Mouse (Mus musculus) intestine, embryonic 14.5 days (tissue): ENCODE measurements at regions not wholly inside any gene's neighbourhood (a gene's known extent, or its start where the extent isn't known, plus 50 kb on each side); places are given as distances from the start of the nearest gene placed in this dataset.
"Not testable (repeated sequence)": the region's sequence is repeated elsewhere in the genome, so short reads cannot be mapped to it uniquely, and the experiment has no call there.

Experiments
- ATAC-seq: fragments of 200-750 bp; cut with Nextera tagmentation; replicated peaks from 2 replicates; pipeline ENCODE4 v1.8.0; 2017; ENCODE audit warnings: low read depth, moderate number of reproducible peaks, moderate TSS enrichment, moderate library complexity; ENCODE audit not compliant: low FRiP score, low TSS enrichment
- DNase-seq: peaks from one replicate; pipeline ENCODE4 v3.0.0-alpha.2; 2018; ENCODE audit warnings: low spot score
- H3K27ac ChIP-seq: fragments of 300-500 bp; sonication (generic); 2 replicates; pipeline ENCODE4 v1.5.1; 2014; ENCODE audit warnings: low read depth, mild to moderate bottlenecking, control low read depth
- H3K27me3 ChIP-seq: fragments of 300-500 bp; sonication (generic); replicated peaks from 2 replicates; pipeline ENCODE4 v1.6.1; 2014; ENCODE audit warnings: low read length, control low read depth; ENCODE audit not compliant: control insufficient read depth, insufficient read depth
- H3K36me3 ChIP-seq: fragments of 300-500 bp; sonication (generic); 2 replicates; pipeline ENCODE4 v1.6.1; 2014; ENCODE audit warnings: low read length, control low read depth; ENCODE audit not compliant: control insufficient read depth, insufficient read depth
- H3K4me1 ChIP-seq: fragments of 300-500 bp; sonication (generic); replicated peaks from 2 replicates; pipeline ENCODE4 v1.6.1; 2014; ENCODE audit warnings: low read length, control low read depth, mixed read lengths; ENCODE audit not compliant: control insufficient read depth, insufficient read depth
- H3K4me2 ChIP-seq: fragments of 300-500 bp; sonication (generic); 2 replicates; pipeline ENCODE4 v1.6.1; 2014; ENCODE audit warnings: low read length
- H3K4me3 ChIP-seq: fragments of 300-500 bp; sonication (generic); 2 replicates; pipeline ENCODE4 v1.5.1; 2014; ENCODE audit warnings: low read depth, low read length, control low read depth, mixed read lengths
- H3K9ac ChIP-seq: fragments of 300-500 bp; sonication (generic); 2 replicates; pipeline ENCODE4 v1.6.1; 2014; ENCODE audit warnings: mild to moderate bottlenecking, low read length
- H3K9me3 ChIP-seq: fragments of 300-500 bp; sonication (generic); 2 replicates; pipeline ENCODE4 v1.6.1; 2016; ENCODE audit warnings: low read length, control low read depth; ENCODE audit not compliant: control insufficient read depth
- WGBS: fragments of 180-500 bp; shearing (Covaris S2); extraction: QIAGEN DNeasy Blood & Tissue Kit; methylation state at CpG from one replicate; pipeline ENCODE4 v1.1.7; 2014; 5-methylcytosine and 5-hydroxymethylcytosine counted together

- H3K4me2 ChIP-seq = no peak overlapping the region
- no peak overlapping the region for H3K9ac ChIP-seq
- H3K4me1 ChIP-seq = no peaks in the 10 kb centered on the region
- 91% methylated on average over 16 of the region's 16 CpGs for WGBS
- no peak for DNase-seq
- H3K27ac ChIP-seq = no peak overlapping the region
- H3K36me3 ChIP-seq = no peaks in the 10 kb centered on the region
- H3K27me3 ChIP-seq = no peaks in the 10 kb centered on the region
- no peaks in the 10 kb centered on the region for H3K9me3 ChIP-seq
- ATAC-seq = no peak
- no peak overlapping the region for H3K4me3 ChIP-seq
These were observed 395.4 kb upstream of the Zfp507 start for GRCm38 (mm10) chr7:36198091-36198700.

GRCm38 (mm10) chr7:36196154-36196720 is 393.4 kb upstream of the Zfp507 start:
- DNase-seq (no peak), ATAC-seq (no peak)
- H3K27ac ChIP-seq = no peak overlapping the region
- H3K9ac ChIP-seq = no peak overlapping the region
- H3K27me3 ChIP-seq = no peaks in the 10 kb centered on the region
- no peaks in the 10 kb centered on the region for H3K4me1 ChIP-seq
- no peak overlapping the region for H3K4me3 ChIP-seq
- no peaks in the 10 kb centered on the region for H3K9me3 ChIP-seq
- no peak overlapping the region for H3K4me2 ChIP-seq
- 88% methylated on average over 18 of the region's 18 CpGs for WGBS
- no peaks in the 10 kb centered on the region for H3K36me3 ChIP-seq

- Histone ChIP-seq H3K4me1 (no peaks in the 10 kb centered on the region), H3K4me3 (no peak overlapping the region), H3K9me3 (no peaks in the 10 kb centered on the region), H3K27me3 (no peaks in the 10 kb centered on the region), H3K27ac (no peak overlapping the region), H3K36me3 (no peaks in the 10 kb centered on the region), H3K4me2 (no peak overlapping the region), H3K9ac (no peak overlapping the region)
- ATAC-seq (no peak), DNase-seq (peak; percentile 42)
- whole genome bisulfite sequencing = 58% methylated on average over 8 of the region's 8 CpGs
These were observed 389.8 kb upstream of the Zfp507 start for GRCm38 (mm10) chr7:36192645-36193044.

- no peak overlapping the region for H3K27ac ChIP-seq
- no peaks in the 10 kb centered on the region for H3K27me3 ChIP-seq
- 44% methylated on average over 7 of the region's 7 CpGs for WGBS
- DNase-seq (no peak), ATAC-seq (no peak)
- H3K36me3 ChIP-seq = no peaks in the 10 kb centered on the region
- H3K4me1 ChIP-seq = no peaks in the 10 kb centered on the region
- H3K4me3 ChIP-seq = no peak overlapping the region
- no peak overlapping the region for H3K4me2 ChIP-seq
- H3K9me3 ChIP-seq = no peaks in the 10 kb centered on the region
- H3K9ac ChIP-seq = no peak overlapping the region
These were observed 375.1 kb upstream of the Zfp507 start for GRCm38 (mm10) chr7:36177947-36178346.

- no peak overlapping the region for H3K4me2 ChIP-seq
- DNase-seq (no peak), ATAC-seq (no peak)
- no peak overlapping the region for H3K9ac ChIP-seq
- no peak overlapping the region for H3K27ac ChIP-seq
- no peaks in the 10 kb centered on the region for H3K27me3 ChIP-seq
- no peak overlapping the region for H3K4me3 ChIP-seq
- no peaks in the 10 kb centered on the region for H3K4me1 ChIP-seq
- no peaks in the 10 kb centered on the region for H3K36me3 ChIP-seq
- WGBS = 83% methylated on average over 4 of the region's 4 CpGs
- peaks cover 4% of the 10 kb centered on the region; the same call in 1 of the 2 replicates for H3K9me3 ChIP-seq
These were observed 372.5 kb upstream of the Zfp507 start for GRCm38 (mm10) chr7:36175296-36175695.

GRCm38 (mm10) chr7:36172511-36172910 is 369.7 kb upstream of the Zfp507 start:
- not testable (repeated sequence) for H3K27ac ChIP-seq, DNase-seq, H3K27me3 ChIP-seq, H3K4me3 ChIP-seq, H3K4me1 ChIP-seq, H3K9ac ChIP-seq, ATAC-seq, H3K9me3 ChIP-seq, H3K4me2 ChIP-seq, H3K36me3 ChIP-seq
- 60% methylated on average over 2 of the region's 2 CpGs for WGBS

- no peaks in the 10 kb centered on the region for H3K36me3 ChIP-seq
- no peak overlapping the region for H3K27ac ChIP-seq
- ATAC-seq (no peak), DNase-seq (no peak)
- no peak overlapping the region for H3K4me2 ChIP-seq
- H3K27me3 ChIP-seq = no peaks in the 10 kb centered on the region
- no peaks in the 10 kb centered on the region for H3K9me3 ChIP-seq
- WGBS = 48% methylated on average over 22 of the region's 22 CpGs
- H3K4me3 ChIP-seq = no peak overlapping the region
- no peak overlapping the region for H3K9ac ChIP-seq
- no peaks in the 10 kb centered on the region; the same call in 1 of the 2 replicates for H3K4me1 ChIP-seq
These were observed 354.6 kb upstream of the Zfp507 start for GRCm38 (mm10) chr7:36157270-36157945.

GRCm38 (mm10) chr7:36156595-36156994 is 353.8 kb upstream of the Zfp507 start:
- no peak overlapping the region for H3K27ac ChIP-seq
- WGBS = 47% methylated on average over 12 of the region's 12 CpGs
- H3K4me2 ChIP-seq = no peak overlapping the region

More at GRCm38 (mm10) chr7:36156595-36156994, 353.8 kb upstream of the Zfp507 start:
- Histone ChIP-seq H3K9ac (no peak overlapping the region), H3K4me3 (no peak overlapping the region), H3K27me3 (no peaks in the 10 kb centered on the region), H3K4me1 (peaks cover 2% of the 10 kb centered on the region; the same call in 1 of the 2 replicates), H3K36me3 (no peaks in the 10 kb centered on the region), H3K9me3 (no peaks in the 10 kb centered on the region)
- DNase-seq (no peak), ATAC-seq (no peak)
